Mouse (Mus musculus) frontal cortex, postnatal 25 days (tissue): ENCODE measurements around the gene Rarres1.
A peak's percentile ranks its signal among the peaks of the same experiment; 100 is the strongest.

Experiments
- DNase-seq, 2 experiments: peaks; one replicate each; pipeline ENCODE4 v3.0.0; 2022; ENCODE audit warnings: low spot score in 2 of 2

Rarres1 gene

DNA sequence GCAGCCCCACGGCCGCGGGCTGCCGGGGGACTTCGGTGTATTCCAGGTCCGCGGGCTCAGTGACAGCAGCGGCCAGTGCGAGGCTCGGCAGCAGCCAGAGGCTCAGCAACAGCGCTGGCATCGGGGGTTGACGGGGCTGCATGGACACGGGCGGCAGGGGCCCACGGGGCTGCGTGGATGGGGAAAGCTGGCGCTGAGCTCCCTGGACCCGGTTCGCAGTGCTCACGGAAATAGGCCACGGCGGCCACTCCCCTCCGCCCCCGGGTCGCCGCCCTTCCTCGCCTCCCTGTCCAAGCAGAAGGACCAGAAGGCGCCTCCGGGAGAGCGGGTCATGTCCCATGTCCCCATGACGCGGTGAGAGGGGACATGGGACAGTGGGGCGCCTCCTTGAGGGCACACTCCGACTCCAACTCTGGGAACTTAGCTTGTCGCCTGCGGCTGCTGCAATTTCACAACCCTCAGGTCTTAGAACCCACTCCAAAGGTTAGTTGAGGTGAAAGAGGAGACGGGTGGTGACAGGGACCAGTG is at the start of gene Rarres1:
Gene Rarres1 (minus strand): TSS at position 250 of the 528 bp plus-strand sequence.
- no peak for DNase-seq

DNA sequence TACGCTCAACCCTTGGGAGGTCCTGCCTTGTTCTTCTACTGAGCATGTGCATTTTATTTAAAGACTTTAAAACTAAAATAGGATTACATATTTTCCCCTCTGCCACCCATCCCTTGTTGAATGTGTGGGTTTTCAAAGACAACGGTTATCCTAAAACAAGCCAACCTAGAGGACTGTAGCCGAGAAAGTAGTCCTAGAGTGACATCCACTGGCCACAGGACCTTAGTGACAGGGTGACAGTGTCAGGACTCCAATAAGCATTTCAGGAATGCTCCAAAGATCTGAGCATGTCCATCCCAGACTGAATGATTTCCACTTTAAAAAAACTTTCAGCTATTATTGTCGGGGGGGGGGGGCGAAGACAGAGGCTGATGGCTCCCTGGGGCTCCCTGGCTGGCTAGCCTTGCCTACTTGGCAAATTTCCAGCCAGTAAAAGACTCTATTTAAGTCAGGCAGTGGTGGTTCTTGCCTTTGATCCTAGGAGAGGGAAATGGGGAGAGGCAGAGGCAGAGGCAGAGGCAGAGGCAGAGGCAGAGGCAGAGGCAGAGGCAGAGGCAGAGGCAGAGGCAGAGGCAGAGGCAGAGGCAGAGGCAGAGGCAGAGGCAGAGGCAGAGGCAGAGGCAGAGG is 49.5 kb upstream of the Rarres1 start:
- no peak for DNase-seq

GRCm38 (mm10) chr3:67557718-67558354 is 42.5 kb upstream of the Rarres1 start:
- no peak for DNase-seq

GRCm38 (mm10) chr3:67557200-67557651 is 41.9 kb upstream of the Rarres1 start:
- DNase-seq = no peak

DNA sequence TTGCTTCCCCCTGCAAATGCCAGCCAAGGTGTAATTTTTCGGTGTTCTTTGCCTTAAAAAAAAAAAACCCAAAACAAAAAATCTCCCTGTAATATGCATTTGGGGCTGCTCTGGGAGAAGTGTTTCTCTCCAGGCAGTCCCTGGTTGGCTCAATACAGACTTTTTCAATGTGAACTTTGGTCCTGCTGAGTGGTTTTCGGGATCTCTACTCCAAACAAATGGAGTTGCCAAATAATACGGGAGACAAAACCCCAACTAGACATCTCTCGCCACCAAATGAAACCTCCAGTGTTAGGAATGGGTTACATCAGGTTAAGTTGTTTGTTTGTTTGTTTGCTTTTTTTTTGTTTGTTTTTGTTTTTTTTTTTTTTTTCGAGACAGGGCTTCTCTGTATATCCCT is 39.9 kb upstream of the Rarres1 start:
- DNase-seq = no peak

GRCm38 (mm10) chr3:67553927-67554448 is 38.7 kb upstream of the Rarres1 start:
- DNase-seq = no peak

- DNase-seq = no peak
These were observed 38.0 kb upstream of the Rarres1 start for GRCm38 (mm10) chr3:67553281-67553680.

DNA sequence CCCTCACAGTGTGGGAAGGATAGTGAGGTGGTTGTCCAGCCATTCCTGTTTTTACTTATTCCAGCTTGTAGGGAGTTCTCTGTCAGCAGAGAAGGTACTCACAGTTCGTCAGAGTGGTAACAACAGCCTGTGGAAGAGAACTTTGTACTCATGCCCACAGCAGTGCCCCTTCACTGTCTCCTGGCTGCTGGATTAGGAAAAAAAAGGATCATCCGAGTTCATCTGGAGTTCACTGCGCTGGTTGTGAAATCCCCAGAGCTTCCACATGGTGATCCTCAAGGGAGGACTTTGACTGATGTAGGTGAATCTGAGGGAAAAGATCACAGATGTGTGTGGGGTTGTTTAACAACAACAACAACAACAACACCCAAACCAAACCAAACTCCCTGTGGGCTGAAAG is 35.9 kb upstream of the Rarres1 start:
- DNase-seq = no peak

- DNase-seq = no peak
These were observed 28.3 kb upstream of the Rarres1 start for GRCm38 (mm10) chr3:67543630-67544029.

- DNase-seq = no peak
These were observed 9.4 kb upstream of the Rarres1 start for GRCm38 (mm10) chr3:67524768-67525167.

- no peak for DNase-seq
These were observed 7.4 kb upstream of the Rarres1 start for GRCm38 (mm10) chr3:67522709-67523108.

DNA sequence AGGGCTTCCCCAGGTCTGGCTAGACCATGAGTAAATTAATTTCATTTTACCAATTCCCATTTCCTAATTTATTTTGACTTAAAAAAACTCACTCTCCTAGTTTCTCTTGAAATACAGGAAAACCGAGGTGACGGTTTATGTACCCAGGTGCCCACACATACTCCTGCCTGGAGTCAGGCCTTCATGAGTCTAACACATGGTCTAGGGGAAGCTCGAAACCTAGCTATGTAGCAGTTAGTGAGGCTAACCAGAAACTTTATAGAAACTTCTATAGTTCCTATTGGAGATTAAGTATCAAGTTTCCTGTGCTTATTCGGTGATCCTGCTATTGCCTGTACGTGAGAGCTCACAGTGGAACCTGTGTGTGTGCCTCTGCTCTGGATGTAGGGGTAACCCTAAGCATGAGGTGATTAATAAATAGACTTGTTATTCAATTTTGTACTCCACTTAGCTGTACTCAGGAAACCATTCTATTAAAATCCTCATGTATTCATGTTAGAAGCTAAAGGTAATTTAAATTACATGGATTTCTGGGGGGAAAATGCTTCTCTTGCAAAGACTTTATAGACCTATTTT is 5.3 kb upstream of the Rarres1 start:
- DNase-seq = no peak

GRCm38 (mm10) chr3:67514801-67515273 is 486 bp downstream of the Rarres1 start:
- DNase-seq = no peak

DNA sequence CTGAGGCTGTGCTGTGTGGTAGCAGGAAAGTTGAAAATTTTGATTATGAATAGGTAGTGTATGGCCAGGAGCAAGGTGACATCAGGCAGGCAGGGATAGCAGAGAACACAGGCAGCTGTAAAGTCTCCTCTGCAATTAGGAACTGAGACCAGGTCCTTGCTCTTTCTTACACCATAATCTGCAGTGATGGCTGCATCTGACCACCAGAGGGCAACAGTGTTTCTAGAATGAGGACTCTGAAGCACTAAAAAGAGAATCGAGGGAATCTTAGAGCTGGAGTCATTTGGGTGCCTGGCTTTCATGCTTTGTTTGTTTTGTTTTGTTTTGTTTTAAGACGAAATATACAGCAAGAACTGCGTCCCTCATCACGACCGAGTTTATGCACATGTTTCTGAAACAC is 2.5 kb downstream of the Rarres1 start:
- DNase-seq = peak; percentile 77 to 82

- no peak for DNase-seq
These were observed 7.0 kb downstream of the Rarres1 start for GRCm38 (mm10) chr3:67508216-67508892.

DNA sequence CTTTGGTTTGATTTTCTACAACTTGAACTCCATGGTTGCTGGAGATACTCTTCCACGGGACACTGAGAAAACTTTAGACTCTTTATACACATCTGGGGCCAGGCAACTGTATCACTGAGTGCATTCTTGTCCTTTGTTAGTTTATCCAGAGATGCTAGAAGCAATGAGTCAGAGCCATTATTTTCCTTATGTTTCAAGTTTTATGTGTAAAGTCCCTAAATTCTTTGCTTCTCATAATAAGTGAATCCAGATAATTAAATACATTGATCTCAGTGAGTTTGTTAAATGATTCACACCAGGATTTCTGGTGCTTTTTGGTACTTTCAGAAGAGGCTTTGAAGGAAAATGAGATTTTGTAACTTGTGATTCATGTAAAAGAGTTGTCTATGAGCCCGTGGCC is 10.0 kb downstream of the Rarres1 start:
- no peak for DNase-seq

DNA sequence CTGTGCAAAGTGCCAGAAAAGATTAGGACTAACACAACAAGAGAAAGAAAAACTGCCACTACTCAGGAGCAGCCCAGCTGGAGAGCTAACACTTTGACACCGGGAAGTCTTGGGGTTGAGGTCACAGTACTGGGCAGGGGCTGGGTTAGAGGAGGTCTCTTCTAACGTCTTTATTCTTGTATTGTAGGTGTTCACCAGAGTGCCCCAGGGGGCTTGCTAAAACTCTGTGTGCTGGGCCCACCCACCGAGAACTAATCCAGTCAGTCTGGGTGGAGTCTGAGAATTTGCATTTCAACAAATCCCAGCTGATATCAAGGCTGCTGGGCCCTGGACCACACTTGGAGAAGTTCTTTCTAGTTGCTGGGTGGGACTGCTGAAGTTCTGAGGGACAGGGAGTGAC is 11.4 kb downstream of the Rarres1 start:
- DNase-seq = no peak

GRCm38 (mm10) chr3:67499406-67499791 is 15.9 kb downstream of the Rarres1 start:
- DNase-seq = no peak

- no peak for DNase-seq
These were observed 16.4 kb downstream of the Rarres1 start for GRCm38 (mm10) chr3:67498773-67499405.

DNA sequence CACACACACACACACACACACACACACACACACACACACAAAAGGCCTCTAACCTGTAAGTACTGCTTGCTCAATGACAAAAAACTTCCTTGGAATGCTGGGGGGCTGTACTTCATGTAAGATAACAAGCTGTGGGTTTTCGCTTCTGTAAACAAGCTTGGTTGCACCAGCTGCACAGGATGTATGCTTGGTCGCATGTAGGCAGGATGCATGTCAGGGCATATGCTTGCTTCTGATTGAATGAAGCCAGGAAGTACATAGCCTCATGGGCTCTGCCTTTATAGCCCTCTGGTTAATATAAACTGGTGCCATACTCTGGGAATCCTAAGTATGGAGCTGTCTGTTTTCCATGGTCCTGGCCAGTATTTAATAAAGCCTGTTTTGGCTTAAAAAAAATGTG is 17.3 kb downstream of the Rarres1 start:
- DNase-seq = no peak

DNA sequence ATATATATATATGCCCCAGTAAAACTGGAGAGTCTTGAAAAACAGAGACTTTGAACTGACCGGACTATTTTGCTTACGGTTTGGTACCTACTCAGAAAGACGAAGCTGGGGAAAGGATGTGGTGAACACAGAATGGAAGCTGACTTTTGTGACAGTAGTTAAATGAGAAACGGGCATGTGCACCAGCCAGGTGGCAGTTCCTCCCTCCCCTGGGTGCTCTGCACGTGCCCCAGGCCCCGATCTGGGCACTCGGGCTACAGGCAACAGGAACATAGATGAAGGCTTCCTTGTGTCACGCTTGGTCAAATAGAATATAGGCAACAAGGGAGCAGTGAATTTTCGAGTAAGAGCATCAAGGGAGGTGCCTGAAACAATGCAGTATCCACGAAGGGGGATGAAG is 19.0 kb downstream of the Rarres1 start:
- DNase-seq = no peak

DNA sequence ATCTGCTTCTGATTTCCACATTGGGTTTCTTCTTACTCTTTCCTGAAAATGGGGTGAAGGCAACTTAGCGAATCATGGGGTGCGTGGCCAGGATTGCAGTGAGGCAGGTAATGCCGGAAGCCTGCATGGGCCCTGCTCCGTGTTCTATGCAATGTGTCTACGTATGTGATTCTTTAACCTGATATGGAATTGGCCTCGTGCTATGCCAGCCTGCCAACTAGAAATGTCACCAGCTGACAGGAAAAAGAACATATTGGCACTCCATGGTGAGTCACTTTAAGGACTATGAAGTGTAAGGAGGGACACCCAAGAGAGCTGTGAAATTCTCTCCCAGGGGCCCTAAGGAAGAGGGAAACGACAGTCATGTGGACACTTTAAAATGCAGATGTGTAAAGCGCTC is 22.2 kb downstream of the Rarres1 start:
- no peak for DNase-seq
